Mouse (Mus musculus) MEL (cell line): ENCODE results near the gene Hist1h3i. TPM values are rescaled to one million over a fixed set of nuclear protein-coding genes. Genes with fewer than 3 reads are reported as not detected.

Source experiments
- DNase-seq: peaks from one replicate; pipeline ENCODE4 v3.0.0; 2011; ENCODE audit warnings: low read depth, low spot score
- H3K27ac ChIP-seq: 2 replicates; pipeline ENCODE4 v1.5.1; 2012; ENCODE audit warnings: low read depth, mild to moderate bottlenecking, control low read depth, low read length, moderate library complexity; ENCODE audit not compliant: control insufficient read depth
- H3K27me3 ChIP-seq, 2 experiments: fragments of 150-350 bp in 1 of 2; sonication (generic) in 1 of 2; 2 replicates each; pipeline ENCODE4 v1.6.1; 2012; ENCODE audit warnings: low read length in 2 of 2, mild to moderate bottlenecking in 2 of 2, improper control_type of control experiment in 1 of 2, moderate library complexity in 1 of 2; ENCODE audit not compliant: insufficient read depth in 2 of 2, control insufficient read depth in 1 of 2
- H3K36me3 ChIP-seq, 2 experiments: 2 replicates each; pipeline ENCODE4 v1.6.1; 2012 to 2014; ENCODE audit warnings: low read length in 2 of 2, improper control_type of control experiment in 1 of 2, inconsistent platforms in 1 of 2, mild to moderate bottlenecking in 1 of 2; ENCODE audit not compliant: insufficient read depth in 2 of 2, control insufficient read depth in 1 of 2
- H3K4me1 ChIP-seq, 2 experiments: fragments of 150-350 bp in 1 of 2; sonication (generic) in 1 of 2; 2 replicates each; pipeline ENCODE4 v1.6.1; 2012; ENCODE audit warnings: low read length in 2 of 2, improper control_type of control experiment in 1 of 2, mild to moderate bottlenecking in 1 of 2; ENCODE audit not compliant: insufficient read depth in 2 of 2, control insufficient read depth in 1 of 2
- H3K4me3 ChIP-seq, 2 experiments: fragments of 150-350 bp in 1 of 2; sonication (generic) in 1 of 2; 2 replicates each; pipeline ENCODE4 v1.5.1; 2012; ENCODE audit warnings: low read depth in 2 of 2, low read length in 2 of 2, mild to moderate bottlenecking in 2 of 2, moderate library complexity in 2 of 2, control low read depth in 1 of 2, improper control_type of control experiment in 1 of 2; ENCODE audit not compliant: control insufficient read depth in 1 of 2, insufficient read depth in 1 of 2
- H3K79me2 ChIP-seq: 2 replicates; pipeline ENCODE4 v1.6.1; 2012; ENCODE audit warnings: mild to moderate bottlenecking, low read length, moderate library complexity; ENCODE audit not compliant: control insufficient read depth, poor library complexity, insufficient read depth
- H3K9ac ChIP-seq: 2 replicates; pipeline ENCODE4 v1.6.1; 2012; ENCODE audit warnings: low read depth, mild to moderate bottlenecking, control low read depth, low read length, moderate library complexity; ENCODE audit not compliant: control insufficient read depth, poor library complexity, severe bottlenecking
- H3K9me3 ChIP-seq: fragments of 150-350 bp; sonication (generic); replicated peaks from 2 replicates; pipeline ENCODE4 v1.6.1; 2012; ENCODE audit warnings: mild to moderate bottlenecking, low read length, improper control_type of control experiment, moderate library complexity; ENCODE audit not compliant: insufficient read depth
- BHLHE40 ChIP-seq: IDR thresholded peaks from 2 replicates; pipeline ENCODE4 v1.6.1; 2012; ENCODE audit warnings: low read depth, mild to moderate bottlenecking, inconsistent platforms, low read length, improper control_type of control experiment, borderline replicate concordance
- CTCF ChIP-seq, 3 experiments: IDR thresholded peaks in 2 of 3; conservative IDR thresholded peaks in 1 of 3; 2 replicates each; pipeline ENCODE4 v1.5.1; 2011 to 2012; ENCODE audit warnings: low read length in 3 of 3, low read depth in 2 of 3, mild to moderate bottlenecking in 2 of 3, improper control_type of control experiment in 1 of 3, inconsistent platforms in 1 of 3, mixed read lengths in 1 of 3, moderate library complexity in 1 of 3; ENCODE audit not compliant: control insufficient read depth in 1 of 3, insufficient read depth in 1 of 3, poor library complexity in 1 of 3, severe bottlenecking in 1 of 3
- E2F4 ChIP-seq: IDR thresholded peaks from 2 replicates; pipeline ENCODE4 v1.6.1; 2011; ENCODE audit warnings: low read depth, low read length, improper control_type of control experiment, borderline replicate concordance
- EP300 ChIP-seq, 2 experiments: IDR thresholded peaks; 2 replicates each; pipeline ENCODE4 v1.6.1; 2011; ENCODE audit warnings: improper control_type of control experiment in 2 of 2, low read length in 2 of 2, low read depth in 1 of 2, mild to moderate bottlenecking in 1 of 2
- ETS1 ChIP-seq: IDR thresholded peaks from 2 replicates; pipeline ENCODE4 v1.6.1; 2012; ENCODE audit warnings: low read depth, mild to moderate bottlenecking, inconsistent platforms, low read length, improper control_type of control experiment, moderate library complexity
- GATA1 ChIP-seq: IDR thresholded peaks from 2 replicates; pipeline ENCODE4 v1.6.1; 2011; ENCODE audit warnings: low read depth, low read length, improper control_type of control experiment
- HCFC1 ChIP-seq: IDR thresholded peaks from 2 replicates; pipeline ENCODE4 v1.6.1; 2012; ENCODE audit warnings: low read depth, mild to moderate bottlenecking, inconsistent platforms, low read length, improper control_type of control experiment, moderate library complexity
- KAT2A ChIP-seq: conservative IDR thresholded peaks from 2 replicates; pipeline ENCODE4 v1.6.1; 2012; ENCODE audit warnings: low read depth, low read length, improper control_type of control experiment, inconsistent platforms
- MAFK ChIP-seq: IDR thresholded peaks from 2 replicates; pipeline ENCODE4 v1.6.1; 2011; ENCODE audit warnings: low read depth, mild to moderate bottlenecking, low read length, improper control_type of control experiment, borderline replicate concordance
- MAX ChIP-seq: IDR thresholded peaks from 2 replicates; pipeline ENCODE4 v1.6.1; 2011; ENCODE audit warnings: low read length, improper control_type of control experiment
- MXI1 ChIP-seq: IDR thresholded peaks from 2 replicates; pipeline ENCODE4 v1.6.1; 2011; ENCODE audit warnings: mild to moderate bottlenecking, low read depth, low read length, improper control_type of control experiment
- MYC ChIP-seq: IDR thresholded peaks from 2 replicates; pipeline ENCODE4 v1.6.1; 2011; ENCODE audit warnings: low read depth, mild to moderate bottlenecking, low read length, improper control_type of control experiment, moderate library complexity
- NELFE ChIP-seq: IDR thresholded peaks from 2 replicates; pipeline ENCODE4 v1.6.1; 2011; ENCODE audit warnings: low read depth, low read length, improper control_type of control experiment
- POLR2A ChIP-seq, 2 experiments: IDR thresholded peaks; 2 replicates each; pipeline ENCODE4 v1.6.1; 2011 to 2012; ENCODE audit warnings: low read length in 2 of 2, mild to moderate bottlenecking in 2 of 2, control low read depth in 1 of 2, improper control_type of control experiment in 1 of 2, low read depth in 1 of 2, moderate library complexity in 1 of 2; ENCODE audit not compliant: control insufficient read depth in 1 of 2, insufficient read depth in 1 of 2, poor library complexity in 1 of 2
- POLR2AphosphoS5 ChIP-seq: IDR thresholded peaks from 2 replicates; pipeline ENCODE4 v1.6.1; 2012; ENCODE audit warnings: low read depth, borderline replicate concordance, mild to moderate bottlenecking, inconsistent platforms, low read length, moderate library complexity, mixed read lengths
- RAD21 ChIP-seq: IDR thresholded peaks from 2 replicates; pipeline ENCODE4 v1.6.1; 2011; ENCODE audit warnings: mild to moderate bottlenecking, low read depth, low read length, improper control_type of control experiment
- SMC3 ChIP-seq: IDR thresholded peaks from 2 replicates; pipeline ENCODE4 v1.6.1; 2011; ENCODE audit warnings: low read depth, low read length, improper control_type of control experiment
- TAL1 ChIP-seq: IDR thresholded peaks from 2 replicates; pipeline ENCODE4 v1.6.1; 2012; ENCODE audit warnings: mild to moderate bottlenecking, inconsistent platforms, low read length, moderate library complexity, mixed read lengths
- UBTF ChIP-seq: IDR thresholded peaks from 2 replicates; pipeline ENCODE4 v1.6.1; 2012; ENCODE audit warnings: low read depth, mild to moderate bottlenecking, inconsistent platforms, low read length, improper control_type of control experiment, moderate library complexity, borderline replicate concordance; ENCODE audit not compliant: insufficient read depth
- USF1 ChIP-seq: IDR thresholded peaks from 2 replicates; pipeline ENCODE4 v1.6.1; 2014; ENCODE audit warnings: low read depth, mild to moderate bottlenecking, inconsistent platforms, low read length, improper control_type of control experiment, moderate library complexity
- polyA plus RNA-seq, 2 experiments: library from polyadenylated mRNA; stranded (reverse) in 1 of 2; unstranded in 1 of 2; fragments of >175 nt in 1 of 2; fragments of >200 nt in 1 of 2; gene quantifications; 2 replicates each; pipeline versions ENCODE4 v1.2.1 to v1.2.4; 2012; ENCODE audit warnings: low replicate concordance in 2 of 2, low read depth in 1 of 2; ENCODE audit not compliant: insufficient read length in 2 of 2, insufficient read depth in 1 of 2, missing spikeins in 1 of 2
- total RNA-seq: library from RNA; depleted of rRNA; stranded (reverse); fragments of 300-350 nt; gene quantifications from 2 replicates; pipeline ENCODE4 v1.2.3, GENCODE M21; 2012

Gene Hist1h3i
- total and polyA plus RNA-seq, 3 experiments, result 18.1 to 1,321 TPM; not detected in 1

GRCm38 (mm10) chr13:21781021-21781555 is 2.1 kb downstream of the Hist1h3i start:
- Histone ChIP-seq H3K9me3 (no peaks in the 10 kb centered on the region), H3K4me3 (peak overlapping the region; percentile 17 to 64), H3K27ac (peak overlapping the region; percentile 99), H3K27me3 (no peaks in the 10 kb centered on the region), H3K9ac (peak overlapping the region; percentile 93), H3K36me3 (peaks cover 0 to 38% of the 10 kb centered on the region in 2 experiments; a peak in 2 of 4 replicates), H3K4me1 (peaks cover 0 to 15% of the 10 kb centered on the region in 2 experiments; a peak in 2 of 4 replicates), H3K79me2 (peaks cover 8% of the 10 kb centered on the region; the same call in 1 of the 2 replicates)
- peak; percentile 77 for DNase-seq
- TF ChIP-seq SMC3, result no peak
- no peak for TF ChIP-seq CTCF (IDR thresholded peaks at IDR 0.05 in 2 of 3, conservative IDR thresholded peaks at IDR 0.05 in 1 of 3; ENCODE audit: control insufficient read depth in 1 of 3, insufficient read depth in 1 of 3, low read depth in 2 of 3, low read length in 3 of 3, poor library complexity in 1 of 3, severe bottlenecking in 1 of 3)
- no peak for TF ChIP-seq USF1
- TF ChIP-seq UBTF, result no peak
- TF ChIP-seq MAX, result no peak
- no peak for TF ChIP-seq MYC
- TF ChIP-seq HCFC1, result no peak
- TF ChIP-seq RAD21, result no peak
- TF ChIP-seq MXI1, result no peak
- no peak for TF ChIP-seq POLR2A (IDR thresholded peaks at IDR 0.05; ENCODE audit: control insufficient read depth in 1 of 2, insufficient read depth in 1 of 2, low read depth in 1 of 2, low read length in 2 of 2, poor library complexity in 1 of 2)
- no peak for TF ChIP-seq KAT2A
- no peak for TF ChIP-seq GATA1
- TF ChIP-seq NELFE, result no peak
- no peak for TF ChIP-seq MAFK
- TF ChIP-seq E2F4, result no peak
- no peak for TF ChIP-seq BHLHE40

GRCm38 (mm10) chr13:21779767-21780731 is 3.1 kb downstream of the Hist1h3i start, which contains the start of gene Hist1h1b:
Gene Hist1h1b, minus strand, starts transcription at chr13:21780625.
- peak within 1 kb of the TSS; percentile 99 for H3K27ac ChIP-seq
- peak within 1 kb of the TSS; percentile 93 for H3K9ac ChIP-seq
- H3K4me3 ChIP-seq, result peak within 1 kb of the TSS; percentile 17 to 64
- peaks cover 0 to 15% of the 10 kb centered on the region in 2 experiments; a peak in 2 of 4 replicates for H3K4me1 ChIP-seq
- H3K9me3 ChIP-seq, result no peaks in the 10 kb centered on the region
- H3K79me2 ChIP-seq, result peaks cover 8% of the 10 kb centered on the region; the same call in 1 of the 2 replicates
- no peaks in the 10 kb centered on the region for H3K27me3 ChIP-seq
- H3K36me3 ChIP-seq, result peaks cover 0 to 30% of the 10 kb centered on the region in 2 experiments; a peak in 2 of 4 replicates
- DNase-seq, result peak; percentile 94
- TF ChIP-seq POLR2AphosphoS5, result peak; percentile 97
- TF ChIP-seq POLR2A (IDR thresholded peaks at IDR 0.05; ENCODE audit: control insufficient read depth in 1 of 2, insufficient read depth in 1 of 2, low read depth in 1 of 2, low read length in 2 of 2, poor library complexity in 1 of 2), result peak in 1 of 2 experiments; percentile 97; a peak in 2 of 4 replicates
- no peak for TF ChIP-seq EP300 (IDR thresholded peaks at IDR 0.05; ENCODE audit: low read depth in 1 of 2, low read length in 2 of 2)
- 0 out of 6 replicates have a peak, but pooled peaks of 1 of the 3 experiments have one; percentile 9 for TF ChIP-seq CTCF (IDR thresholded peaks at IDR 0.05 in 2 of 3, conservative IDR thresholded peaks at IDR 0.05 in 1 of 3; ENCODE audit: control insufficient read depth in 1 of 3, insufficient read depth in 1 of 3, low read depth in 2 of 3, low read length in 3 of 3, poor library complexity in 1 of 3, severe bottlenecking in 1 of 3)
- no peak for TF ChIP-seq TAL1
- no peak for TF ChIP-seq ETS1
